Mouse (Mus musculus): Measurements from ENCODE around the gene Nf1.

GRCm38 (mm10) chr11:79563493-79563892, 224.0 kb downstream of the Nf1 start:
- TF ChIP-seq CTCF (IDR thresholded peaks at IDR 0.05), result no peak
- no peak for TF ChIP-seq EP300 (IDR thresholded peaks at IDR 0.05)
